Mouse (Mus musculus) ES-Bruce4 (cell line): ENCODE data around the gene Cfap97d2.

Experiments used
- CTCF ChIP-seq: IDR thresholded peaks from one replicate; pipeline ENCODE4 v1.8.1; 2011; ENCODE audit warnings: low read depth, low read length
- POLR2A ChIP-seq: IDR thresholded peaks from one replicate; pipeline ENCODE4 v1.8.1; 2011; ENCODE audit warnings: low read length; ENCODE audit not compliant: insufficient read depth

DNA sequence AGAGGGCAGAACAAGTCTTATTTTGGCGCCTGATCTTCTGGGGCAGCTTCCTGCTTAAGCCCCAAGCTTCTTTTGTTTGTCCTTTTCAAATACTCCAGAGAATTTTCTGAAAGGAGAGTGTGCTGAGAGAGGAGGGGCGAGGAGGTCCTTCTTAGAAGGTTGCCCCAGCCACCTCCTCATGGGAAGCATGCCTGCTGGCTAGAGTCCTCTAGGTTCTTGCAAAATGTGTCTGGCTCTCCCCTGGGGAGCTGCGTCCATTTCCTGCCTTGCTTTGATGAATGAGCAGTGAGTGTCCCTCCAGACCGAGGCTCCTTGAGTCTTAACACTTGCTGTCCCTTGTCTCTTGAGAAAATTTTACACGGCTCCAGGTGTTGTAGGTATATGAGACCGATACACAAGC, 17.2 kb upstream of the Cfap97d2 start:
- TF ChIP-seq CTCF: no peak
- no peak for TF ChIP-seq POLR2A
